22 mouse cellular contexts compared by ENCODE assay signal in the genomic region with DNA sequence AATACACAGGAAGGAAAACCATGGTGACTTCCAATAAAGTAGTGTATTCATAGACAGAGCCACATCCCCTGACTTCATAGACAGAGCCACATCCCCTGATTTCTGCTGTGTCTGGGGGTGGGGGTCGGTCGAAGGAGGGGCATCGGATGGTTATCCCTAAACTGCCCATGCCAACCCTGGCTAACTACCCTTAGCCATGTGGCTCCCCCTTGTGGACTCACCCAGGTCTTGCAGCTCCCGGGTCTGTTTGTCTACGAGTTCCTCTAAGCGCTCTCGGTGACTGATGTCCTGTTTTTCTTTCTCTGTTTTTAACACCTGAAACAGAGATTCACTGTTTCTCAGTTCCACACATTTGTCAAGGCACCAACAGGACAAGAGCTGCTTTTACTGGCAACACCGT. TPM values are rescaled to one million over a fixed set of nuclear protein-coding genes. Genes with fewer than 3 reads are reported as not detected.
DNase-seq lines count a peak whose midpoint lies in the region; ATAC-seq and TF ChIP-seq lines count a peak whose summit lies in the region.
"Had no signal": no experiment of that assay in that cellular context is flagged by ENCODE, and none has a peak within 500 bp of the region (broad histone marks: within the 10 kb centered on the region; RNA-seq: fewer than 3 reads in every experiment).

No protein-coding gene starts in this region.

- H3K4me3 ChIP-seq in kidney, postnatal 0 days (replicated peaks; ENCODE audit: low read depth, low read length): no peak overlapping the region
- no peak overlapping the region for H3K4me3 ChIP-seq in lung, embryonic 14.5 days (ENCODE audit: low read depth, low read length)
- H3K4me3 ChIP-seq: embryonic facial prominence, embryonic 13.5 days; midbrain, embryonic 15.5 days; myocyte had no signal

- DNase-seq in kidney, postnatal 0 days (ENCODE audit: low spot score): no peak
- no peak for DNase-seq in kidney, adult 11 months
- no peak for DNase-seq in lung, embryonic 14.5 days
- DNase-seq in lung, postnatal 4 days: no peak
- peak; percentile 7 to 8 for DNase-seq in B cell, adult 2 months
- DNase-seq in ES-CJ7 (ENCODE audit: low read depth, low spot score): peak; percentile 20
- no peak for DNase-seq in right cerebral cortex, postnatal 25 days
- no peak for DNase-seq in heart, postnatal 10 days
- DNase-seq: adrenal gland, postnatal 10 days; cerebellum, postnatal 14 days; gastrocnemius, postnatal 36 days had no signal

- H3K9me3 ChIP-seq in kidney, postnatal 0 days (replicated peaks; ENCODE audit: low read length): no peaks in the 10 kb centered on the region
- H3K9me3 ChIP-seq in lung, embryonic 14.5 days (ENCODE audit: low read depth, low read length): no peaks in the 10 kb centered on the region
- H3K9me3 ChIP-seq: midbrain, embryonic 15.5 days had no signal

- WGBS in kidney, postnatal 0 days: 94% methylated on average over 8 of the region's 8 CpGs
- WGBS in lung, embryonic 14.5 days: 92% methylated on average over 8 of the region's 8 CpGs

- intact Hi-C loops in heart, postnatal 10 days (cut with DNase I): no loop called here

- H3K27ac ChIP-seq in kidney, postnatal 0 days: no peak overlapping the region
- H3K27ac ChIP-seq in lung, embryonic 14.5 days (ENCODE audit: low read depth): no peak overlapping the region
- H3K27ac ChIP-seq: embryonic facial prominence, embryonic 13.5 days; midbrain, embryonic 15.5 days had no signal

- 0 out of 2 replicates have a peak, but pooled peaks have one; percentile 17 for TF ChIP-seq CTCF in kidney, postnatal 0 days (IDR thresholded peaks at IDR 0.05; ENCODE audit: low read depth)
- TF ChIP-seq CTCF in lung, embryonic 14.5 days (IDR thresholded peaks at IDR 0.05; ENCODE audit: low read depth): peak; percentile 15; the same call in 1 of the 2 replicates

- ATAC-seq in kidney, postnatal 0 days (replicated peaks; ENCODE audit: low FRiP score, low read depth): no peak
- no peak for ATAC-seq in lung, embryonic 14.5 days (ENCODE audit: insufficient read depth)
- ATAC-seq: activated CD4-positive, CD25-positive, alpha-beta regulatory T cell, adult 4 months; forebrain, embryonic 14.5 days; midbrain, embryonic 15.5 days had no signal

- no peaks in the 10 kb centered on the region for H3K4me1 ChIP-seq in kidney, postnatal 0 days (replicated peaks; ENCODE audit: insufficient read depth, low read length)
- no peaks in the 10 kb centered on the region for H3K4me1 ChIP-seq in lung, embryonic 14.5 days (ENCODE audit: insufficient read depth)
- H3K4me1 ChIP-seq: embryonic facial prominence, embryonic 13.5 days had no signal

- H3K36me3 ChIP-seq in kidney, postnatal 0 days (ENCODE audit: insufficient read depth, low read length): no peaks in the 10 kb centered on the region
- no peaks in the 10 kb centered on the region for H3K36me3 ChIP-seq in lung, embryonic 14.5 days (ENCODE audit: insufficient read depth)
- H3K36me3 ChIP-seq: embryonic facial prominence, embryonic 13.5 days; midbrain, embryonic 15.5 days had no signal

- no peak overlapping the region for H3K9ac ChIP-seq in kidney, postnatal 0 days (ENCODE audit: low read depth, low read length)
- H3K9ac ChIP-seq in lung, embryonic 14.5 days: no peak overlapping the region
- H3K9ac ChIP-seq: embryonic facial prominence, embryonic 13.5 days; midbrain, embryonic 15.5 days had no signal

- no peaks in the 10 kb centered on the region for H3K27me3 ChIP-seq in kidney, postnatal 0 days (ENCODE audit: insufficient read depth, low read length)
- no peaks in the 10 kb centered on the region for H3K27me3 ChIP-seq in lung, embryonic 14.5 days (ENCODE audit: insufficient read depth, low read length)
- H3K27me3 ChIP-seq: embryonic facial prominence, embryonic 13.5 days; midbrain, embryonic 15.5 days had no signal

- H3K4me2 ChIP-seq in kidney, postnatal 0 days (ENCODE audit: low read length): no peak overlapping the region
- no peak overlapping the region for H3K4me2 ChIP-seq in lung, embryonic 14.5 days
- H3K4me2 ChIP-seq: embryonic facial prominence, embryonic 13.5 days; midbrain, embryonic 15.5 days had no signal

RNA-seq across cellular contexts. Expression of a gene that starts 37.9 kb away (rescaled TPM):
- 0.04 and 0.09 TPM in 2 replicates for polyA plus RNA-seq in kidney, postnatal 0 days (2015; fragmentation: Nextera tagmentation; extraction: Ambion mirVana)
- 0.12 and 0.22 TPM in 2 replicates for polyA plus RNA-seq in lung, embryonic 14.5 days (2014; fragmentation: Nextera tagmentation; extraction: Ambion mirVana)
- total RNA-seq in heart, postnatal 10 days (2021): under 1 TPM; 0.07 to 0.17 TPM
- total RNA-seq: adrenal gland, postnatal 10 days; gastrocnemius, postnatal 36 days had no signal
- polyA plus RNA-seq: activated CD4-positive, CD25-positive, alpha-beta regulatory T cell, adult 4 months; myocyte; spleen, adult 2 months had no signal

RNA-seq across cellular contexts. Expression of a gene that starts 38.0 kb away (rescaled TPM):
- 139 and 150 TPM in 2 replicates for polyA plus RNA-seq in kidney, postnatal 0 days (2015; fragmentation: Nextera tagmentation; extraction: Ambion mirVana)
- polyA plus RNA-seq in lung, embryonic 14.5 days (2014; fragmentation: Nextera tagmentation; extraction: Ambion mirVana): 161 and 166 TPM in 2 replicates
- 10 to 100 TPM; 39.8 to 49.6 TPM for total RNA-seq in heart, postnatal 10 days (2021)

RNA-seq across cellular contexts. Expression of a gene that starts 38.8 kb away (rescaled TPM):
- polyA plus RNA-seq in kidney, postnatal 0 days (2015; fragmentation: Nextera tagmentation; extraction: Ambion mirVana): 11.3 and 12.3 TPM in 2 replicates
- polyA plus RNA-seq in lung, embryonic 14.5 days (2014; fragmentation: Nextera tagmentation; extraction: Ambion mirVana): 3.3 and 3.6 TPM in 2 replicates
- total RNA-seq in heart, postnatal 10 days (2021): under 1 TPM in 1 of 2 experiments, not detected in 1; 0.12 TPM
- total RNA-seq: gastrocnemius, postnatal 36 days had no signal
- polyA plus RNA-seq: activated CD4-positive, CD25-positive, alpha-beta regulatory T cell, adult 4 months; forebrain, embryonic 14.5 days; myocyte; neural tube, embryonic 14.5 days had no signal

RNA-seq across cellular contexts. Expression of a gene that starts 55.8 kb away (rescaled TPM):
- 63.3 and 66.5 TPM in 2 replicates for polyA plus RNA-seq in kidney, postnatal 0 days (2015; fragmentation: Nextera tagmentation; extraction: Ambion mirVana)
- 9.0 and 10.3 TPM in 2 replicates for polyA plus RNA-seq in lung, embryonic 14.5 days (2014; fragmentation: Nextera tagmentation; extraction: Ambion mirVana)
- total RNA-seq in heart, postnatal 10 days (2021): not detected
- total RNA-seq: gastrocnemius, postnatal 36 days; layer of hippocampus, postnatal 25 days; left cerebral cortex, postnatal 25 days; megakaryocyte, adult 5-6 weeks had no signal
- polyA plus RNA-seq: activated CD4-positive, CD25-positive, alpha-beta regulatory T cell, adult 4 months; forebrain, embryonic 14.5 days; heart, postnatal 0 days; midbrain, embryonic 15.5 days; myocyte; neural tube, embryonic 14.5 days had no signal

Comparison
In these comparisons a context has a peak if more than half of its experiments do, and no peak if none do; other contexts are left out.
1. DNase-seq: peak in B cell, adult 2 months (2 of 2) and ES-CJ7 (single experiment); none in kidney, postnatal 0 days (single experiment), kidney, adult 11 months (single experiment), lung, embryonic 14.5 days (single experiment), lung, postnatal 4 days (0 of 2), right cerebral cortex, postnatal 25 days (single experiment) and heart, postnatal 10 days (0 of 2).